Mouse (Mus musculus) bone marrow macrophage, adult 2 months (primary cell): ENCODE measurements around the gene Cep128. TPM values are rescaled to one million over a fixed set of nuclear protein-coding genes. Genes with fewer than 3 reads are reported as not detected.

Experiments
- H3K27ac ChIP-seq: 2 replicates; pipeline ENCODE4 v1.5.1; 2012; ENCODE audit warnings: low read depth, low read length; ENCODE audit not compliant: insufficient read depth
- H3K4me1 ChIP-seq: 2 replicates; pipeline ENCODE4 v1.6.1; 2012; ENCODE audit warnings: low read length; ENCODE audit not compliant: control insufficient read depth, insufficient read depth
- H3K4me3 ChIP-seq: 2 replicates; pipeline ENCODE4 v1.5.1; 2012; ENCODE audit warnings: mild to moderate bottlenecking, low read length, moderate library complexity; ENCODE audit not compliant: insufficient read depth
- CTCF ChIP-seq: IDR thresholded peaks from 2 replicates; pipeline ENCODE4 v1.5.1; 2012; ENCODE audit warnings: low read depth, mild to moderate bottlenecking, low read length, moderate library complexity
- POLR2A ChIP-seq: IDR thresholded peaks from 2 replicates; pipeline ENCODE4 v1.6.1; 2012; ENCODE audit warnings: mild to moderate bottlenecking, low read depth, low read length, borderline replicate concordance
- polyA plus RNA-seq: library from polyadenylated mRNA; stranded (reverse); fragments of >200 nt; gene quantifications from 2 replicates; pipeline ENCODE4 v1.2.4, GENCODE M21; 2012; ENCODE audit not compliant: missing spikeins, insufficient read depth, insufficient read length

Cep128 gene
- polyA plus RNA-seq, 1 experiment: 21.0 TPM

GRCm38 (mm10) chr12:91184616-91185015, 199.6 kb downstream of the Cep128 start:
- Histone ChIP-seq H3K4me3 (no peak overlapping the region), H3K4me1 (peaks cover 25% of the 10 kb centered on the region), H3K27ac (peak overlapping the region; percentile 85; the same call in 1 of the 2 replicates)
- TF ChIP-seq POLR2A: no peak
- no peak for TF ChIP-seq CTCF

GRCm38 (mm10) chr12:91183928-91184327, 200.3 kb downstream of the Cep128 start:
- Histone ChIP-seq H3K27ac (peak overlapping the region; percentile 85), H3K4me3 (peak overlapping the region; percentile 59)
- TF ChIP-seq POLR2A (no peak), CTCF (no peak)

GRCm38 (mm10) chr12:91183304-91183855, 200.8 kb downstream of the Cep128 start:
- TF ChIP-seq CTCF (no peak), POLR2A (no peak)
- Histone ChIP-seq H3K4me1 (peaks cover 25% of the 10 kb centered on the region), H3K27ac (peak overlapping the region; percentile 85), H3K4me3 (peak overlapping the region; percentile 59)

More at GRCm38 (mm10) chr12:91183928-91184327, 200.3 kb downstream of the Cep128 start:
- peaks cover 25% of the 10 kb centered on the region for H3K4me1 ChIP-seq

- Histone ChIP-seq H3K27ac (no peak overlapping the region), H3K4me1 (no peaks in the 10 kb centered on the region), H3K4me3 (no peak overlapping the region)
- no peak for TF ChIP-seq POLR2A
Measured at GRCm38 (mm10) chr12:91176808-91177526, 207.2 kb downstream of the Cep128 start.

GRCm38 (mm10) chr12:91171613-91172012, 212.6 kb downstream of the Cep128 start:
- Histone ChIP-seq H3K27ac (no peak overlapping the region), H3K4me1 (no peaks in the 10 kb centered on the region)
- TF ChIP-seq CTCF (no peak), POLR2A (no peak)

GRCm38 (mm10) chr12:91161015-91161730, 223.0 kb downstream of the Cep128 start:
- H3K4me1 ChIP-seq: peaks cover 21% of the 10 kb centered on the region

More at GRCm38 (mm10) chr12:91171613-91172012, 212.6 kb downstream of the Cep128 start:
- H3K4me3 ChIP-seq: no peak overlapping the region

GRCm38 (mm10) chr12:91158481-91158880, 225.7 kb downstream of the Cep128 start:
- no peak for TF ChIP-seq CTCF
- no peak for TF ChIP-seq POLR2A
- H3K4me3 ChIP-seq: no peak overlapping the region
- peaks cover 21% of the 10 kb centered on the region for H3K4me1 ChIP-seq
- H3K27ac ChIP-seq: no peak overlapping the region

More at GRCm38 (mm10) chr12:91161015-91161730, 223.0 kb downstream of the Cep128 start:
- H3K4me3 ChIP-seq: no peak overlapping the region
- TF ChIP-seq POLR2A (no peak), CTCF (no peak)
- H3K27ac ChIP-seq: peak overlapping the region; percentile 73

- H3K4me1 ChIP-seq: peaks cover 8% of the 10 kb centered on the region; the same call in 1 of the 2 replicates
- TF ChIP-seq CTCF (no peak), POLR2A (no peak)
- no peak overlapping the region for H3K27ac ChIP-seq
- no peak overlapping the region for H3K4me3 ChIP-seq
Measured at GRCm38 (mm10) chr12:91154052-91154451, 230.2 kb downstream of the Cep128 start.

GRCm38 (mm10) chr12:91149152-91149551, 235.1 kb downstream of the Cep128 start:
- Histone ChIP-seq H3K27ac (no peak overlapping the region), H3K4me3 (no peak overlapping the region), H3K4me1 (no peaks in the 10 kb centered on the region)
- no peak for TF ChIP-seq CTCF
- no peak for TF ChIP-seq POLR2A
